Mouse (Mus musculus) heart, postnatal 25 days (tissue): ENCODE data around the gene Gm17174. TPM values are rescaled to one million over a fixed set of nuclear protein-coding genes. Genes with fewer than 3 reads are reported as not detected.
"Not testable (repeated sequence)": the region's sequence is repeated elsewhere in the genome, so short reads cannot be mapped to it uniquely, and the experiment has no call there.

Experiments used
- DNase-seq: peaks from one replicate; pipeline ENCODE4 v3.0.0; 2022; ENCODE audit warnings: low spot score
- intact Hi-C: fragments of 180-260 bp; cut with DNase I; formaldehyde crosslinking; loops from one replicate; pipeline ENCODE4 v1.15.1; 2025
- total RNA-seq, 2 experiments: library from RNA; stranded (reverse); gene quantifications; 2 replicates each; pipeline ENCODE4 v1.2.3; 2021

Gene Gm17174
- total RNA-seq: not detected

- DNase-seq: not testable (repeated sequence)
Measured at GRCm38 (mm10) chr14:51592039-51592438, at the start of gene Gm17174. Gene Gm17174, minus strand, starts transcription at chr14:51592139.

GRCm38 (mm10) chr14:51635566-51635965 lies 43.6 kb upstream of the Gm17174 start, which contains the start of gene Gm4181:
Gene Gm4181, minus strand, starts transcription at chr14:51635666.
- intact Hi-C loops, DNase-seq: not testable (repeated sequence)

More at GRCm38 (mm10) chr14:51592039-51592438, at the start of gene Gm17174:
- intact Hi-C loops: not testable (repeated sequence)

- intact Hi-C loops: not testable (repeated sequence)
- peak; percentile 25 for DNase-seq
Measured at GRCm38 (mm10) chr14:51632426-51632825, 40.5 kb upstream of the Gm17174 start.

GRCm38 (mm10) chr14:51611210-51611609 lies 19.3 kb upstream of the Gm17174 start, which contains the start of gene Gm17078:
Gene Gm17078, minus strand, starts transcription at chr14:51611310.
- no peak for DNase-seq
- intact Hi-C loops: no loop called here

- intact Hi-C loops, DNase-seq: not testable (repeated sequence)
Measured at GRCm38 (mm10) chr14:51573963-51574362, 18.0 kb downstream of the Gm17174 start, which contains the start of gene Gm17175. Gene Gm17175, minus strand, starts transcription at chr14:51574063.

GRCm38 (mm10) chr14:51552490-51552889 lies 39.4 kb downstream of the Gm17174 start, which contains the start of gene Gm5622:
Gene Gm5622, plus strand, starts transcription at chr14:51552790.
- intact Hi-C loops: no loop called here
- DNase-seq: no peak

Other genes starting within 250 kb of the Gm17174 start
- not detected for gene Gm7247, start 230.4 kb downstream of the Gm17174 start, total RNA-seq
- gene Vmn2r88, start 181.3 kb downstream of the Gm17174 start, total RNA-seq: not detected
- gene Vmn2r89, start 140.3 kb downstream of the Gm17174 start, total RNA-seq: not detected
- gene Gm5622, start 39.3 kb downstream of the Gm17174 start, total RNA-seq: not detected
- gene Gm17175, start 18.1 kb downstream of the Gm17174 start, total RNA-seq: not detected
- not detected for gene Gm17078, start 19.2 kb upstream of the Gm17174 start, total RNA-seq
- not detected for gene Gm4181, start 43.5 kb upstream of the Gm17174 start, total RNA-seq
- not detected for gene Gm17079, start 103.3 kb upstream of the Gm17174 start, total RNA-seq
- not detected for gene Gm5800, start 125.0 kb upstream of the Gm17174 start, total RNA-seq
- not detected for gene Ang4, start 181.5 kb upstream of the Gm17174 start, total RNA-seq
- gene AY358078, start 207.9 kb upstream of the Gm17174 start, total RNA-seq: not detected